Mouse (Mus musculus): ENCODE measurements around the gene Pde6g. TPM values are rescaled to one million over a fixed set of nuclear protein-coding genes. Genes with fewer than 3 reads are reported as not detected.
"Not testable (repeated sequence)": the region's sequence is repeated elsewhere in the genome, so short reads cannot be mapped to it uniquely, and the experiment has no call there.

The Pde6g gene
- polyA plus RNA-seq, 1 experiment from 2014 or later: not detected

DNA sequence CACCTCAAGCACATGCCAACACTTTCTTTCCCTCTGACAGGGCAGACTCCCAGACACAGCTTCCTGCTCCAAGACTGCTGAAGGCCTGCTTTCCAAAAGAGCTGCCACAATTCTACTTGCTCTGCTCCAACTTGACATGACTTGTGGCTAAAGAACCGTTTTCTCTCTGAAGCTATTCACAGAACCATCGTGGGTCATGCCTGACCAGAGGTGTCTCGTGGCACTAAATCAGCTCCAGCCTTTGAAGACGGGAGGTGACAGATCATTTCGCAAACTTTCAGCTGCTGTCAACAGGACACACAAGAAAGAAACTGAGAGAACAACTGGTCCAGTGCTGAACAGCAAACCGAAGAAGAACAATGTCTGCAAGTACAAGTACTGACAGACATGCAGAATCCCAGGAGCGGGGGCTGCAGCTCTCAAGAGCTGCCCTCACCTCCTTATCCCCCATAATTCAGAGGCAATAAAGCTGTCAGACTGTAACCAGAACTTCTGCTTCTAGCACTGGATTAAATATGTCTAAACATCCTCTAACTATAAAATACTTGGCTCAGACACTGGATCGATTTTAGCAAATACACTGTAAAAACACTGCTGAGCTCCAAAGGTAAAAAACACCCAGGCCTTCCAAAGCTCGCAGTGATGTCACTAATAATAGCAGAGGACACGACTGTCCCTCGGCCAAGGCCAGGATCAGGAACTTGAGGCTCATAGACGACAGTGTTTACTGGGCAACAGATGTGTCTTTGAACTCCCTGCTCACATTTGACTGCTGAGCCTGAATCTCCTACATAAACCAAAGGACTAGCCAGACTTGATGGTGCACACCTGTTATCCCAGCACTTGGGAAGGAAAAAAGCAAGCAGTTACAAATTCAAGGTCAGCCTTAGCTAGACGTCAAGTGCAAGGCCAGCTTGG, 30.4 kb downstream of the Pde6g start:
- no peak overlapping the region for H3K4me3 ChIP-seq (replicated peaks)
- H3K4me1 ChIP-seq (replicated peaks): peaks cover 16% of the 10 kb centered on the region
- H3K4me2 ChIP-seq: no peak overlapping the region
- no peaks in the 10 kb centered on the region for H3K27me3 ChIP-seq
- 51% methylated on average over 13 of the region's 13 CpGs for WGBS
- peak overlapping the region; percentile 70 for H3K27ac ChIP-seq
- peaks cover 86% of the 10 kb centered on the region for H3K36me3 ChIP-seq
- ATAC-seq (ENCODE audit: insufficient number of reproducible peaks, insufficient read depth, low FRiP score, low TSS enrichment, low read depth): no peak
- no peaks in the 10 kb centered on the region for H3K9me3 ChIP-seq
- peak overlapping the region; percentile 14; the same call in 1 of the 2 replicates for H3K9ac ChIP-seq (replicated peaks)

- H3K9ac ChIP-seq (replicated peaks): no peak overlapping the region
- peaks cover 16% of the 10 kb centered on the region for H3K4me1 ChIP-seq (replicated peaks)
- no peaks in the 10 kb centered on the region for H3K9me3 ChIP-seq
- H3K4me2 ChIP-seq: no peak overlapping the region
- no peaks in the 10 kb centered on the region for H3K27me3 ChIP-seq
- no peak overlapping the region for H3K27ac ChIP-seq
- ATAC-seq (ENCODE audit: insufficient number of reproducible peaks, insufficient read depth, low FRiP score, low TSS enrichment, low read depth): no peak
- no peak overlapping the region for H3K4me3 ChIP-seq (replicated peaks)
- 92% methylated on average over 1 of the region's 1 CpGs for WGBS
- H3K36me3 ChIP-seq: peaks cover 92% of the 10 kb centered on the region
Measured at GRCm38 (mm10) chr11:120418592-120418991, 34.7 kb downstream of the Pde6g start.

DNA sequence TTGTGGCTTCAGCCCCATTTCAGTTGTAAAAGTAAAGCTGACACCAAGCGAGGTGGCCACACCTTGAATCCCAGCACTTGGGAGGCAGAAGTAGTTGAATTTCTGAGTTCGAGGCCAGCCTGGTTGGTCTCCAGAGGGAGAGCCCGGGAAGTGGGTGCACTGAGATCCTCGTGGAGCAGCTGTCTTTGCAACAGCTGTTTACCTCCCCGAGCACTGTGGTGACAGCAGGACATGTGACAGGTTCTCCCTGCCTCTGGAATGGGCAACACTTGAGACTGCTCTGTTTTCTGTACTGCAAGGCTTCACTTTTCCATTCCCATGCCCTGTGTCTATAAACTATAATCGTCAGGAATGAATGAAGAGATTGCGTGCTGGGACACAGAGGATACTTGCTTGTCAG, 35.4 kb downstream of the Pde6g start:
- H3K9me3 ChIP-seq: no peaks in the 10 kb centered on the region
- H3K9ac ChIP-seq (replicated peaks): no peak overlapping the region
- H3K4me3 ChIP-seq (replicated peaks): no peak overlapping the region
- peaks cover 9% of the 10 kb centered on the region for H3K4me1 ChIP-seq (replicated peaks)
- H3K27ac ChIP-seq: no peak overlapping the region
- H3K36me3 ChIP-seq: peaks cover 94% of the 10 kb centered on the region
- ATAC-seq (ENCODE audit: insufficient number of reproducible peaks, insufficient read depth, low FRiP score, low TSS enrichment, low read depth): no peak
- WGBS: 88% methylated on average over 7 of the region's 7 CpGs
- no peaks in the 10 kb centered on the region for H3K27me3 ChIP-seq
- no peak overlapping the region for H3K4me2 ChIP-seq

- not testable (repeated sequence) for H3K4me3 ChIP-seq (replicated peaks); H3K4me1 ChIP-seq (replicated peaks); H3K9me3 ChIP-seq; H3K4me2 ChIP-seq; H3K27ac ChIP-seq; H3K27me3 ChIP-seq; H3K9ac ChIP-seq (replicated peaks); ATAC-seq (ENCODE audit: insufficient number of reproducible peaks, insufficient read depth, low FRiP score, low TSS enrichment, low read depth)
- peaks cover 96% of the 10 kb centered on the region for H3K36me3 ChIP-seq
- 92% methylated on average over 7 of the region's 10 CpGs for WGBS
Measured at GRCm38 (mm10) chr11:120413621-120414020, 39.7 kb downstream of the Pde6g start.

DNA sequence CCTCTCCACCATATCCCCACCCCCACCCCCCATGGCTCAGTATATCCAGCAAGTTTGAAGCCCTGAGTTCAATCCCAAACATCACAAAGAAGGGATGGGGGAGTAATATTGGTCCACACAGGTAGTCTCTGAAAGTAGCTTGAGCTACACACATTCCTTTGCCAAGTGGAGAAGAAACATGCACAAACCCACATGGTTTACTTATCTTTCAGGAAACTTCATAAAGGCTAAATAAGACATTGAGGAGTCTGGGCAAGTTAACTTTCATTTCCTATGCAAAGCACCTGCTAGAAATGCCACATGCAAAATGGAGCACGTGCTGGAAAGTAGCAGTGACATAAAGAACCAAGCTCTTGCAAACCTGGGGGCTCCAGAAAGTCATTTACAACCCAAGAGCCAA, 46.9 kb downstream of the Pde6g start:
- Histone ChIP-seq H3K4me3 (replicated peaks) (no peak overlapping the region), H3K4me2 (no peak overlapping the region), H3K27ac (no peak overlapping the region), H3K36me3 (peaks cover 99% of the 10 kb centered on the region), H3K9me3 (no peaks in the 10 kb centered on the region), H3K4me1 (replicated peaks) (no peaks in the 10 kb centered on the region), H3K9ac (replicated peaks) (no peak overlapping the region), H3K27me3 (no peaks in the 10 kb centered on the region)
- no peak for ATAC-seq (ENCODE audit: insufficient number of reproducible peaks, insufficient read depth, low FRiP score, low TSS enrichment, low read depth)
- WGBS: 74% methylated on average over 1 of the region's 1 CpGs

GRCm38 (mm10) chr11:120405867-120406266, 47.4 kb downstream of the Pde6g start:
- H3K4me3 ChIP-seq (replicated peaks): no peak overlapping the region
- H3K4me1 ChIP-seq (replicated peaks): no peaks in the 10 kb centered on the region
- no peak overlapping the region for H3K4me2 ChIP-seq
- no peak overlapping the region for H3K27ac ChIP-seq
- WGBS: 93% methylated on average over 3 of the region's 3 CpGs
- no peak for ATAC-seq (ENCODE audit: insufficient number of reproducible peaks, insufficient read depth, low FRiP score, low TSS enrichment, low read depth)
- no peaks in the 10 kb centered on the region for H3K9me3 ChIP-seq
- H3K27me3 ChIP-seq: no peaks in the 10 kb centered on the region
- no peak overlapping the region for H3K9ac ChIP-seq (replicated peaks)
- peaks cover 99% of the 10 kb centered on the region for H3K36me3 ChIP-seq

DNA sequence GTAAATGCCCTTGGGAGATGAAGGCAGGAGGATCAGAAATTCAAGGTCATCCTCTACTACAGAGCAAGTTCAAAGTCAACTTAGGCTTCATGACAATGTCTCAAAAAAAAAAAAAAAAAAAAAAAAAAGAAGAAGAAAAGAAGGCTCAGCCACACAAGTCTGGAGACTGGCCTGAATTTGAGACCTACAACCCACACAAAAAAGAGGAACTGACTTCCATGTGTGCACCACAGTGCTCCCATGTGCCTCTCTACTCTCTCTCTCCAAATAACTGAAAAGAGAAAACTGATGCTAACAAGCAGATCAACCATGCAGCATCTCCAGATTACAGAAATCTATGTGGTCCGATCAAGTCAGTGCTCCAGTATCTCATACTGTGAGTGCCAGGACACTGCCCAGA, 48.5 kb downstream of the Pde6g start:
- H3K9me3 ChIP-seq: no peaks in the 10 kb centered on the region
- H3K4me1 ChIP-seq (replicated peaks): no peaks in the 10 kb centered on the region
- no peak for ATAC-seq (ENCODE audit: insufficient number of reproducible peaks, insufficient read depth, low FRiP score, low TSS enrichment, low read depth)
- no peak overlapping the region for H3K9ac ChIP-seq (replicated peaks)
- no peak overlapping the region for H3K4me3 ChIP-seq (replicated peaks)
- no peaks in the 10 kb centered on the region for H3K27me3 ChIP-seq
- H3K36me3 ChIP-seq: peaks cover 99% of the 10 kb centered on the region
- H3K4me2 ChIP-seq: no peak overlapping the region
- WGBS: 94% methylated on average over 1 of the region's 1 CpGs
- H3K27ac ChIP-seq: no peak overlapping the region

- H3K4me2 ChIP-seq: no peak overlapping the region
- H3K9ac ChIP-seq (replicated peaks): no peak overlapping the region
- no peak for ATAC-seq (ENCODE audit: insufficient number of reproducible peaks, insufficient read depth, low FRiP score, low TSS enrichment, low read depth)
- 91% methylated on average over 2 of the region's 2 CpGs for WGBS
- H3K36me3 ChIP-seq: peaks cover 94% of the 10 kb centered on the region
- H3K27ac ChIP-seq: no peak overlapping the region
- H3K4me1 ChIP-seq (replicated peaks): no peaks in the 10 kb centered on the region
- no peaks in the 10 kb centered on the region for H3K27me3 ChIP-seq
- H3K9me3 ChIP-seq: no peaks in the 10 kb centered on the region
- no peak overlapping the region for H3K4me3 ChIP-seq (replicated peaks)
Measured at GRCm38 (mm10) chr11:120399319-120399718, 54.0 kb downstream of the Pde6g start.

Other genes starting within 250 kb of the Pde6g start
- gene Bahcc1, start 220.6 kb downstream of the Pde6g start, polyA plus RNA-seq (2016; fragmentation: Nextera tagmentation; extraction: Ambion mirVana): 18.3 and 18.5 TPM in 2 replicates
- 2,805 and 2,814 TPM in 2 replicates for gene Actg1, start 105.0 kb downstream of the Pde6g start, polyA plus RNA-seq (2016; fragmentation: Nextera tagmentation; extraction: Ambion mirVana)
- 0.64 TPM in 2 replicates for gene Fscn2, start 92.0 kb downstream of the Pde6g start, polyA plus RNA-seq (2016; fragmentation: Nextera tagmentation; extraction: Ambion mirVana)
- gene Faap100, start 74.7 kb downstream of the Pde6g start, polyA plus RNA-seq (2016; fragmentation: Nextera tagmentation; extraction: Ambion mirVana): 38.0 and 40.0 TPM in 2 replicates
- gene Nploc4, start 15.8 kb downstream of the Pde6g start, polyA plus RNA-seq (2016; fragmentation: Nextera tagmentation; extraction: Ambion mirVana): 49.8 and 56.0 TPM in 2 replicates
- not detected in 2 replicates for gene Tspan10, start 10.9 kb downstream of the Pde6g start, polyA plus RNA-seq (2016; fragmentation: Nextera tagmentation; extraction: Ambion mirVana)
- 10.4 and 13.2 TPM in 2 replicates for gene Oxld1, start 4.6 kb upstream of the Pde6g start, polyA plus RNA-seq (2016; fragmentation: Nextera tagmentation; extraction: Ambion mirVana)
- 47.8 and 52.4 TPM in 2 replicates for gene Ccdc137, start 4.6 kb upstream of the Pde6g start, polyA plus RNA-seq (2016; fragmentation: Nextera tagmentation; extraction: Ambion mirVana)
- 58.5 and 58.9 TPM in 2 replicates for gene Arl16, start 14.1 kb upstream of the Pde6g start, polyA plus RNA-seq (2016; fragmentation: Nextera tagmentation; extraction: Ambion mirVana)
- gene Mrpl12, start 31.1 kb upstream of the Pde6g start, polyA plus RNA-seq (2016; fragmentation: Nextera tagmentation; extraction: Ambion mirVana): 135 and 139 TPM in 2 replicates
- gene Slc25a10, start 38.3 kb upstream of the Pde6g start, polyA plus RNA-seq (2016; fragmentation: Nextera tagmentation; extraction: Ambion mirVana): 54.6 and 59.8 TPM in 2 replicates
- gene Gcgr, start 77.2 kb upstream of the Pde6g start, polyA plus RNA-seq (2016; fragmentation: Nextera tagmentation; extraction: Ambion mirVana): 3.8 and 4.0 TPM in 2 replicates
- 221 and 229 TPM in 2 replicates for gene Mcrip1, start 96.2 kb upstream of the Pde6g start, polyA plus RNA-seq (2016; fragmentation: Nextera tagmentation; extraction: Ambion mirVana)
- gene Ppp1r27, start 97.6 kb upstream of the Pde6g start, polyA plus RNA-seq (2016; fragmentation: Nextera tagmentation; extraction: Ambion mirVana): not detected in 2 replicates
- gene P4hb, start 119.8 kb upstream of the Pde6g start, polyA plus RNA-seq (2016; fragmentation: Nextera tagmentation; extraction: Ambion mirVana): 620 and 631 TPM in 2 replicates
- gene Arhgdia, start 128.1 kb upstream of the Pde6g start, polyA plus RNA-seq (2016; fragmentation: Nextera tagmentation; extraction: Ambion mirVana): 484 and 518 TPM in 2 replicates
- 671 and 778 TPM in 2 replicates for gene Alyref, start 144.9 kb upstream of the Pde6g start, polyA plus RNA-seq (2016; fragmentation: Nextera tagmentation; extraction: Ambion mirVana)
- 202 and 203 TPM in 2 replicates for gene Anapc11, start 144.9 kb upstream of the Pde6g start, polyA plus RNA-seq (2016; fragmentation: Nextera tagmentation; extraction: Ambion mirVana)
- gene Npb, start 155.0 kb upstream of the Pde6g start, polyA plus RNA-seq (2016; fragmentation: Nextera tagmentation; extraction: Ambion mirVana): 0.65 and 0.95 TPM in 2 replicates
- 143 and 156 TPM in 2 replicates for gene Pcyt2, start 164.4 kb upstream of the Pde6g start, polyA plus RNA-seq (2016; fragmentation: Nextera tagmentation; extraction: Ambion mirVana)
- 29.5 and 29.9 TPM in 2 replicates for gene Sirt7, start 171.7 kb upstream of the Pde6g start, polyA plus RNA-seq (2016; fragmentation: Nextera tagmentation; extraction: Ambion mirVana)
- gene Mafg, start 180.1 kb upstream of the Pde6g start, polyA plus RNA-seq (2016; fragmentation: Nextera tagmentation; extraction: Ambion mirVana): 28.8 and 29.9 TPM in 2 replicates
- 29.9 and 34.3 TPM in 2 replicates for gene Pycr1, start 190.3 kb upstream of the Pde6g start, polyA plus RNA-seq (2016; fragmentation: Nextera tagmentation; extraction: Ambion mirVana)
- 0.36 and 0.68 TPM in 2 replicates for gene Myadml2, start 194.7 kb upstream of the Pde6g start, polyA plus RNA-seq (2016; fragmentation: Nextera tagmentation; extraction: Ambion mirVana)
- gene Notum, start 207.7 kb upstream of the Pde6g start, polyA plus RNA-seq (2016; fragmentation: Nextera tagmentation; extraction: Ambion mirVana): 8.8 and 12.6 TPM in 2 replicates
- gene Aspscr1, start 219.5 kb upstream of the Pde6g start, polyA plus RNA-seq (2016; fragmentation: Nextera tagmentation; extraction: Ambion mirVana): 142 and 149 TPM in 2 replicates